Mouse (Mus musculus) thymus, postnatal 0 days (tissue): Measurements from ENCODE around the gene Numbl. TPM values are rescaled to one million over a fixed set of nuclear protein-coding genes. Genes with fewer than 3 reads are reported as not detected.
A peak's percentile ranks its signal among the peaks of the same experiment; 100 is the strongest.

Experiments used
- DNase-seq: peaks from one replicate; pipeline ENCODE4 v3.0.0-alpha.2; 2015; ENCODE audit warnings: low spot score
- polyA plus RNA-seq: library from polyadenylated mRNA; unstranded; fragments of >200 nt; fragmentation: Nextera tagmentation; extraction: Ambion mirVana; gene quantifications from 2 replicates; pipeline ENCODE4 v1.2.1, GENCODE M21; 2015

The Numbl gene
- polyA plus RNA-seq: 3.2 and 3.5 TPM in 2 replicates

- peak; percentile 95 for DNase-seq
These were observed at the start of gene Numbl for GRCm38 (mm10) chr7:27258205-27258899. Gene Numbl (plus strand): TSS chr7:27258433.

GRCm38 (mm10) chr7:27212626-27213025, 45.6 kb upstream of the Numbl start:
- DNase-seq: no peak

GRCm38 (mm10) chr7:27218586-27218985, 39.6 kb upstream of the Numbl start:
- no peak for DNase-seq

GRCm38 (mm10) chr7:27219937-27220336, 38.3 kb upstream of the Numbl start:
- no peak for DNase-seq

- DNase-seq: no peak
These were observed 36.3 kb upstream of the Numbl start for GRCm38 (mm10) chr7:27221939-27222338.

GRCm38 (mm10) chr7:27222538-27222937, 35.7 kb upstream of the Numbl start:
- DNase-seq: no peak

- DNase-seq: no peak
These were observed 33.2 kb upstream of the Numbl start for GRCm38 (mm10) chr7:27224877-27225575.

- DNase-seq: no peak
These were observed 31.0 kb upstream of the Numbl start for GRCm38 (mm10) chr7:27227276-27227675.

- no peak for DNase-seq
These were observed 30.6 kb upstream of the Numbl start for GRCm38 (mm10) chr7:27227676-27228075.

GRCm38 (mm10) chr7:27228281-27228821, 29.9 kb upstream of the Numbl start, which contains the start of gene Itpkc:
Gene Itpkc (minus strand): TSS chr7:27228661.
- DNase-seq: peak; percentile 95

GRCm38 (mm10) chr7:27228865-27229264, 29.4 kb upstream of the Numbl start:
- no peak for DNase-seq

- no peak for DNase-seq
These were observed 27.5 kb upstream of the Numbl start for GRCm38 (mm10) chr7:27230781-27231180.

- no peak for DNase-seq
These were observed 26.4 kb upstream of the Numbl start for GRCm38 (mm10) chr7:27231693-27232331.

- DNase-seq: peak; percentile 97
These were observed 25.4 kb upstream of the Numbl start, which contains the start of gene Coq8b for GRCm38 (mm10) chr7:27232781-27233281. Gene Coq8b (plus strand): TSS chr7:27233023.

- DNase-seq: no peak
These were observed 24.9 kb upstream of the Numbl start for GRCm38 (mm10) chr7:27233300-27233699.

GRCm38 (mm10) chr7:27235726-27236125, 22.5 kb upstream of the Numbl start:
- DNase-seq: no peak

- DNase-seq: no peak
These were observed 20.7 kb upstream of the Numbl start for GRCm38 (mm10) chr7:27237527-27237926.

GRCm38 (mm10) chr7:27238568-27238967, 19.7 kb upstream of the Numbl start:
- no peak for DNase-seq

- DNase-seq: no peak
These were observed 15.0 kb upstream of the Numbl start for GRCm38 (mm10) chr7:27243211-27243610.

- peak; percentile 34 for DNase-seq
These were observed 14.1 kb upstream of the Numbl start for GRCm38 (mm10) chr7:27244088-27244487.

GRCm38 (mm10) chr7:27249146-27249545, 9.1 kb upstream of the Numbl start:
- peak; percentile 35 for DNase-seq

GRCm38 (mm10) chr7:27249928-27250327, 8.3 kb upstream of the Numbl start:
- no peak for DNase-seq
